Mouse (Mus musculus): ENCODE measurements around the gene Ano10.

DNA sequence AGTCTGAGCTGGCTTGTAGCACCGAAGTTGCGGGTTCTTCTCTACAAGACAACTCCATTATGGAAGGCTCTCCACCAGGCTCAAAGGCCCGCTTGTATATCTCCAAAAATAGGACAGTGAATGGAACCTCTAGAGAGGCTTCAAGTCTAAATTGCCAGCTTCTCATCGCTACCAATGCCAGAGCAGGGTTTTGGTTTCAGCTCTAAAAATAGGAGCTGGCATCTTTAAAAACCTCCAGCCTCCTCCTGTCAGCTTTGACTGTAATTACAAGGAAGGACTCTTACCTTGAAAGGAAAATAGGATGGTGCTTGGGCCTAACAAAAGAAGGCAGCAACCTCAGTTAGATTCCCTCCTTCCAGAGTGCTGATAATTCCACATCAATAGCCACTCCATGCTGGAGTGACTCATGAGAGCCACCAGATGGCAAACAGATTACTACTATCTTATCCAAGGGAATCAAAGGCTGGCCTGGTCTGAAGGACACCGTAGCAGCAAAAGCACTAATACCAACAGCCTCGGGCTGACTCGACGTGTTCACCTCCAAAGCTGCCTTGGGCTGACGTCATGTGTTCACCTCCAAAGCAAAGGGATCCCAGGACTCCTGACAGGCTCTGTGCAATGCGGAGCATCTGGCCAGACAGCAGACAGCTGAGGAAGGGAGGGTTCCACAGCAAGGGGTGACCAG, 28.6 kb downstream of the Ano10 start:
- no peak for TF ChIP-seq CTCF (IDR thresholded peaks at IDR 0.05; ENCODE audit: low read depth, low read length)
- TF ChIP-seq POLR2A (IDR thresholded peaks at IDR 0.05; ENCODE audit: insufficient read depth, low read length): no peak
